Mouse (Mus musculus) bone marrow, adult 2 months (tissue): ENCODE results near the gene Lysmd1.

Experiments
- CTCF ChIP-seq: fragments of 200-500 bp; IDR thresholded peaks from 2 replicates; pipeline ENCODE4 v1.5.1; 2011; ENCODE audit warnings: low read length, control low read depth; ENCODE audit not compliant: control insufficient read depth, insufficient read depth
- POLR2A ChIP-seq: fragments of 200-500 bp; IDR thresholded peaks from 2 replicates; pipeline ENCODE4 v1.6.1; 2011; ENCODE audit warnings: low read depth, mild to moderate bottlenecking, control low read depth, low read length, borderline replicate concordance; ENCODE audit not compliant: control insufficient read depth

DNA sequence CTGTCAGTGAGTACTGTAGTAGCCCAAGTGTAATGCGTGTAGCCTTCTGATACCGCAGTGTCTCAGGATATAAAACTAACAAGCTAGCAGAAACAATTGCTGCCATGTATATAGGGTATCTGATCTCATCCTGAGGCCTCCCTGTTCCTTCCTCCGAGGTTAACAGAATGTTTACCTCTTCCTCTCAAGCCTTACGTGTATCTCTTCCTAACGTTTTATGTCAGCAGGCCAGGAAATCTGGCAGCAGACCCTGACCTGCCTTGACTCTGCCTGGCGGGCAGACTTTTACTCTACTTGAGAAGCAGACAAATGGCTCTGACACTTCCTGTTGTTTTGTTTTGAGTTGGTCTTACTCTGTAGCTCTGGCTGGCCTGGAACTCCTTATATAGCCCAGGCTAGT, 12.3 kb upstream of the Lysmd1 start:
- TF ChIP-seq POLR2A (no peak), CTCF (no peak)
